Mouse (Mus musculus) lung, adult 2 months (tissue): ENCODE results near the gene Raf1.

Source experiments
- CTCF ChIP-seq: fragments of 200-500 bp; IDR thresholded peaks from 2 replicates; pipeline ENCODE4 v1.5.1; 2011; ENCODE audit warnings: mild to moderate bottlenecking, low read length, control low read depth; ENCODE audit not compliant: insufficient read depth
- POLR2A ChIP-seq: fragments of 200-500 bp; IDR thresholded peaks from 2 replicates; pipeline ENCODE4 v1.6.1; 2011; ENCODE audit warnings: low read depth, mild to moderate bottlenecking, control low read depth, low read length, borderline replicate concordance; ENCODE audit errors: extremely low read depth

GRCm38 (mm10) chr6:115601322-115601714 is 75.1 kb downstream of the Raf1 start:
- TF ChIP-seq POLR2A, result no peak
- TF ChIP-seq CTCF, result no peak
